Mouse (Mus musculus) liver, embryonic 12.5 days (tissue): ENCODE measurements around the gene Engase. TPM values are rescaled to one million over a fixed set of nuclear protein-coding genes. Genes with fewer than 3 reads are reported as not detected.

Experiments
- ATAC-seq: fragments of 200-750 bp; cut with Nextera tagmentation; 2 replicates; pipeline ENCODE4 v1.8.0; 2017; ENCODE audit warnings: moderate number of reproducible peaks, mild to moderate bottlenecking, moderate library complexity
- H3K27ac ChIP-seq: fragments of 300-500 bp; sonication (generic); 2 replicates; pipeline ENCODE4 v1.5.1; 2016; ENCODE audit warnings: mild to moderate bottlenecking
- H3K27me3 ChIP-seq: fragments of 300-500 bp; sonication (generic); replicated peaks from 2 replicates; pipeline ENCODE4 v1.6.1; 2016; ENCODE audit warnings: mild to moderate bottlenecking, moderate library complexity
- H3K36me3 ChIP-seq: fragments of 300-500 bp; sonication (generic); 2 replicates; pipeline ENCODE4 v1.6.1; 2016; ENCODE audit warnings: mild to moderate bottlenecking, moderate library complexity
- H3K4me1 ChIP-seq: fragments of 300-500 bp; sonication (generic); 2 replicates; pipeline ENCODE4 v1.6.1; 2016
- H3K4me2 ChIP-seq: fragments of 300-500 bp; sonication (generic); 2 replicates; pipeline ENCODE4 v1.6.1; 2016; ENCODE audit warnings: mild to moderate bottlenecking, moderate library complexity
- H3K4me3 ChIP-seq: fragments of 300-500 bp; sonication (generic); 2 replicates; pipeline ENCODE4 v1.5.1; 2016; ENCODE audit warnings: mild to moderate bottlenecking, moderate library complexity
- H3K9ac ChIP-seq: fragments of 300-500 bp; sonication (generic); 2 replicates; pipeline ENCODE4 v1.6.1; 2016; ENCODE audit warnings: mild to moderate bottlenecking, moderate library complexity
- H3K9me3 ChIP-seq: fragments of 300-500 bp; sonication (generic); replicated peaks from 2 replicates; pipeline ENCODE4 v1.6.1; 2016; ENCODE audit warnings: mild to moderate bottlenecking, moderate library complexity
- WGBS: fragments of 180-500 bp; shearing (Covaris S2); methylation state at CpG from one replicate; pipeline ENCODE4 v1.1.7; 2016; ENCODE audit not compliant: insufficient replicate concordance; 5-methylcytosine and 5-hydroxymethylcytosine counted together
- polyA plus RNA-seq: library from polyadenylated mRNA; unstranded; fragments of >200 nt; fragmentation: Nextera tagmentation; extraction: Ambion mirVana; gene quantifications from 2 replicates; pipeline ENCODE4 v1.2.1, GENCODE M21; 2016

The Engase gene
- polyA plus RNA-seq, 1 experiment from 2014 or later = 11.7 TPM

DNA sequence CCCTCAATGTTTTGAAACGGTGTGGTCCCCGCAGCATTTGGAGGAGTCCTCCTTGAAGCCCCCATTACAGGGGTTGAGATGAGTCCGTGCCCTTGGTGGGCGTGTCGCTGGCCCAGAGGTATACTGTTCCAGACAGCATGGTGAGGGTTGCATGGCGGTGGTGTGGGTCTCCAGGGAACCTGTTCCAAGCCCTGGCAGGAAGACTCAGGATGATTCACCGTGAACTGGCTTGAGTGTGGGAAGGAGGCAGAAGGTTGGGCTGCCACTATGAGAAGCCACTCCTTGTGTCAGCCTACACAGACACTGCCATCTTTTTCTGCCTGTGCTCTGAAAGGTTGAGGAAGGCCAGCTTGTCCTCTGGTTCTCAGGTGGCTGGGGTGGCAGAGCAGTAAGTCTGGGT lies 41.3 kb downstream of the Engase start:
- no peak overlapping the region for H3K9ac ChIP-seq
- H3K4me1 ChIP-seq = no peaks in the 10 kb centered on the region
- peaks cover 21% of the 10 kb centered on the region; the same call in 1 of the 2 replicates for H3K27me3 ChIP-seq
- ATAC-seq = no peak
- H3K4me2 ChIP-seq = no peak overlapping the region
- WGBS = 67% methylated on average over 7 of the region's 7 CpGs
- no peak overlapping the region for H3K4me3 ChIP-seq
- H3K9me3 ChIP-seq = no peaks in the 10 kb centered on the region
- no peak overlapping the region for H3K27ac ChIP-seq
- H3K36me3 ChIP-seq = no peaks in the 10 kb centered on the region

DNA sequence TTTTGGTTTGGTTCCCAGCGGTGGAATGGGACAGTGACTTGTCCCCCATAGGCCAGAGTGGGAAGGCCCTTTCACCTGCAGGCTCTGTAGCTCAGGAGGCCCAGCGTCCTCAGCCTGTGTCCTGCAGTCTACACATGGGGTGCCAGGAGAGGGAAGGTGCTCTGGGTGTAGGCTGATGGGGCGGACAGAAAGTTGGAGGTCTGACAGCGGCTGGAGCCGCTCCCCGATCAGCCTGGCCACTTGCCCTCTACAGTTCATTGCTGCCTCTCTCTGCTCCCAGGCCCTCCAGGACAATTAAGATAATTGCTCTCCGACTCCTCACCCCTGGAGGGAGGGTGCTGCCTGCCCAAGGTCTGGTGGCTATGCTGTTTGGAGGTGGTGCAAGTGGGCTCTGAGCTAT lies 42.1 kb downstream of the Engase start:
- 75% methylated on average over 7 of the region's 7 CpGs for WGBS
- Histone ChIP-seq H3K4me3 (no peak overlapping the region), H3K4me1 (no peaks in the 10 kb centered on the region), H3K36me3 (no peaks in the 10 kb centered on the region), H3K27me3 (peaks cover 14% of the 10 kb centered on the region; the same call in 1 of the 2 replicates), H3K9me3 (no peaks in the 10 kb centered on the region), H3K4me2 (no peak overlapping the region), H3K9ac (no peak overlapping the region), H3K27ac (no peak overlapping the region)
- ATAC-seq = no peak

DNA sequence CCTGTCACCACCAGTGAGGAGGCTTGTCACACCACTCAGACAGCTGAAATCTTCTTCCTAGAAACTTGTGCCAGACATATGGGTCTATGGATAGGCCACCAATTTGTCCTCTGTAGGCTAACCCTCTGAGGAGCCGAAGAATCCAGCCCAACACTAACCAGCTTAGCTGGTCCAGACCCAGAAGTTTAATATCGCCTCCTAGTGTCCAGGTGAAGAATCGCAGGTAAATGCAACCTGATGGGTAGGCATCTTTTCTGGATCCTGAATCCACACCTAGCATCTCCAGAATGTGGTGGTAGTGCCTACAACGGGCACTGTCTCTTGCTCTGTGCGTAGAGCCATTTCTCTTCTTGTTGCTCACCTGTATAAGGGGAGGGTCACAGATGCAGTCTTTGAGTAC lies 43.6 kb downstream of the Engase start:
- Histone ChIP-seq H3K9ac (no peak overlapping the region), H3K27ac (no peak overlapping the region), H3K4me1 (no peaks in the 10 kb centered on the region), H3K36me3 (no peaks in the 10 kb centered on the region), H3K4me2 (no peak overlapping the region), H3K27me3 (peaks cover 14% of the 10 kb centered on the region; the same call in 1 of the 2 replicates), H3K4me3 (no peak overlapping the region), H3K9me3 (no peaks in the 10 kb centered on the region)
- no peak for ATAC-seq
- WGBS = 43% methylated on average over 5 of the region's 5 CpGs

DNA sequence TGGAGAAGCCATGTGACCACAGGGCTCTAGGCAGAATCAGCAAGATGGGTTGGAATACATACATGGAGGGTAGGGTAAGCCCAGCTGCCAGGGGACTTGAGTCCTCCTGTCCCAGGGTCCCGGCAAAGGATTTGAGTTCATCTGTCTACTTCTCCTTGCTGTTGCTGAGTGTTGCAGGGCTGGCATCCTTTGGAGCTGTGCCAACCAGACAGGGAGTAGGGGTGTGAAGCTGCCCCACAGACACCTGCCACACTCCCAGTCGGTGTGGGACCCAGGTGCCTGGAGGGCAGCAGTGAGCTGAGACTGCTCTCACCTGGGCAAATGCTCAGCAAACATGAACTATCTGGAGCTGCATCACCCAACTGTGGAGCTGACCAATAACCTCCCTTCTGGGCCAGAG lies 44.3 kb downstream of the Engase start:
- Histone ChIP-seq H3K27ac (no peak overlapping the region), H3K36me3 (no peaks in the 10 kb centered on the region), H3K4me2 (no peak overlapping the region), H3K27me3 (peaks cover 14% of the 10 kb centered on the region; the same call in 1 of the 2 replicates), H3K9me3 (no peaks in the 10 kb centered on the region), H3K9ac (no peak overlapping the region), H3K4me1 (no peaks in the 10 kb centered on the region), H3K4me3 (no peak overlapping the region)
- WGBS = 62% methylated on average over 2 of the region's 2 CpGs
- no peak for ATAC-seq

DNA sequence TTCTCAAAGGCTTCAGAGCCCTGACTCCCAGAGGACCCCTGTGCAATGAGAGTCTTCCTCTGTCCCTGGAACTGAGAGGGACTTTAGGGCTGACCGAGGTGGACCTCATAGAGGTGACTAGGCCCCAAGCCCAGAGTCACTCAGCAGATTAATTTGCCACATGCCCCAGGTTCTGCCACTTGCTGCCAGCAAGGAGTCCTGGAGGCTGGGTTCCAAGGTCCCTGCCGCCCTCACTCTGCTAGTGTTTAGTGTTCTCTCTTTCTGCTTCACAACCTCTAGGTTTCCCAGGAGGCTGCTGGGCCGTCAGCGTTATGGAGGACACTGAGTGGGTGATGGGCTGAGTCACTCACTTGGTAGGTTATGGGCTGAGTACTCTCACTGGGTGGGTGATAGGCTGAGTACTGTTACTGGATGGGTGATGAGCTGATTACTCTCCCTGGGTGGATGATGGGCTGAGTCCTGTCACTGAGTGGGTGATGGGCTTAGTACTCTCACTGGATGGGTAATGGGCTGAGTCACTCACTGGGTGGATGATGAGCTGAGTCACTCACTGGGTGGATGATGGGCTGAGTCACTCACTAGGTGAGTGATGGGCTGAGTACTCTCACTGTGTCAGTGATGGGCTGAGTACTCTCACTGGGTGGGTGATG lies 47.0 kb downstream of the Engase start:
- Histone ChIP-seq H3K4me3 (no peak overlapping the region), H3K27me3 (0 out of 2 replicates have a peak, but pooled peaks cover 6% of the 10 kb centered on the region), H3K9me3 (no peaks in the 10 kb centered on the region), H3K27ac (no peak overlapping the region), H3K9ac (no peak overlapping the region), H3K4me1 (no peaks in the 10 kb centered on the region), H3K4me2 (no peak overlapping the region), H3K36me3 (no peaks in the 10 kb centered on the region)
- no peak for ATAC-seq
- WGBS = 58% methylated on average over 4 of the region's 4 CpGs

DNA sequence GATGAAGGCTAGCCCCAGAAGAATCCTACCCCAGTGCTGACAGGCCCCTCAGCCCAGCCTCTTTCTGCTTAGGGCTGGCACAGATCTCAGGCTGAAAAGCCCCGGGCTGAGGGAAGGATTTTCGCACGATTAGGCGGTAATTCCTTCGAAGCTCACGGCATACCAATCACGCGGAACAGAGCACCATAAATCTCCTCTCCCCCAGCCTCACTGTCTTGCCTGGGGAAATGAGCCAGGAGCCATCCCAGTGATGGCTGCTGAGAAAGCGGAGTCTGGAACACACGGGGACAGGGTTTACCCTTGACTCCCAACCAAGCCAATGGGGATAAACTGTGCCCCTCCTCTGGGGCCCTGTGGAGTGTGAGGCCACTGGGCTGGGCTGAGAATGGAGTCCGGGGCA lies 48.4 kb downstream of the Engase start:
- no peak for ATAC-seq
- WGBS = 69% methylated on average over 11 of the region's 11 CpGs
- no peaks in the 10 kb centered on the region for H3K9me3 ChIP-seq
- no peak overlapping the region for H3K4me2 ChIP-seq
- peaks cover under 1% of the 10 kb centered on the region; the same call in 1 of the 2 replicates for H3K4me1 ChIP-seq
- no peak overlapping the region for H3K9ac ChIP-seq
- 0 out of 2 replicates have a peak, but pooled peaks cover 8% of the 10 kb centered on the region for H3K27me3 ChIP-seq
- H3K27ac ChIP-seq = no peak overlapping the region
- H3K36me3 ChIP-seq = no peaks in the 10 kb centered on the region
- no peak overlapping the region for H3K4me3 ChIP-seq

DNA sequence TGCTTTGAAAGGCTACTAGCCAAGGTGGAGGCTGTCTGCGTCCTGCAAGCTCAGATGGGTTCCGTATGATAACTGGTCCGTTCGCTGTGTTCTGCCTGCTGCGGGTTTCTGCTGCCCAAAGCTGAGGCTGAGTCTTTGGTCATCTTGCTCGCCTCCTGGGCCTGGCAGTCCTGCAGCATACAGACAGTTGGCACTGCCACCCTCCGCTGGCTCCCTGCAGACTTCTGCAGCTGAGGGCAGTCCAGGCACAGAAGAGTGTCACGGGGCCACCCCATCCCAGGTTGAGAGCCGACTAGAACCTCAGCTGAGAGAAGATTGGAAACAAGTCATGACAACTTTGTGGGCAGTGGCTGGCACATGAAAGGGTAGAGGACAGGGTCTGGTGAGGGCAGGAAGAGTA lies 52.1 kb downstream of the Engase start:
- Histone ChIP-seq H3K4me1 (peaks cover 4% of the 10 kb centered on the region; the same call in 1 of the 2 replicates), H3K9ac (no peak overlapping the region), H3K9me3 (no peaks in the 10 kb centered on the region), H3K4me2 (no peak overlapping the region), H3K27me3 (peaks cover 18% of the 10 kb centered on the region), H3K36me3 (no peaks in the 10 kb centered on the region), H3K4me3 (no peak overlapping the region), H3K27ac (no peak overlapping the region)
- 74% methylated on average over 9 of the region's 9 CpGs for WGBS
- no peak for ATAC-seq

DNA sequence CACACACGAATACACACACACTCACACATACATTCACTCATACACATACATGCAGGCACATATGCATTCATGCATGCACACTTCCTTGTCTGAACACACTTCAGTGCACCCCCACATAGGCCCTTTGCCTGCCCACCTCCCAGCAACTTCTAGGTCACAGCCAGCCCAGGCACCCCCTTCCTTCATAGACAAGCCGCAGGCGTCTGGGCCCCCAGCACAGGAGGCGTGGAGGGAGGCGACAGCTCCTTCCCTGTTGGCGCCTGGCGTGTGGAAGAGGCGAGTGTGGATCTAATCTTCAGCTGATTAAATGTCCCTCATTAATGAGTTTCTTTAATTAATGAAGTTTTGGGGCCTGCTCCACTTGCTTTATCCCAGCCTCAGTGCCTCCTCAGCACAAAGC lies 53.7 kb downstream of the Engase start:
- H3K27me3 ChIP-seq = peaks cover 32% of the 10 kb centered on the region
- ATAC-seq = no peak
- no peak overlapping the region for H3K4me3 ChIP-seq
- peaks cover 4% of the 10 kb centered on the region; the same call in 1 of the 2 replicates for H3K4me1 ChIP-seq
- H3K4me2 ChIP-seq = no peak overlapping the region
- no peak overlapping the region for H3K9ac ChIP-seq
- H3K36me3 ChIP-seq = no peaks in the 10 kb centered on the region
- WGBS = 65% methylated on average over 8 of the region's 8 CpGs
- H3K9me3 ChIP-seq = no peaks in the 10 kb centered on the region
- no peak overlapping the region for H3K27ac ChIP-seq

DNA sequence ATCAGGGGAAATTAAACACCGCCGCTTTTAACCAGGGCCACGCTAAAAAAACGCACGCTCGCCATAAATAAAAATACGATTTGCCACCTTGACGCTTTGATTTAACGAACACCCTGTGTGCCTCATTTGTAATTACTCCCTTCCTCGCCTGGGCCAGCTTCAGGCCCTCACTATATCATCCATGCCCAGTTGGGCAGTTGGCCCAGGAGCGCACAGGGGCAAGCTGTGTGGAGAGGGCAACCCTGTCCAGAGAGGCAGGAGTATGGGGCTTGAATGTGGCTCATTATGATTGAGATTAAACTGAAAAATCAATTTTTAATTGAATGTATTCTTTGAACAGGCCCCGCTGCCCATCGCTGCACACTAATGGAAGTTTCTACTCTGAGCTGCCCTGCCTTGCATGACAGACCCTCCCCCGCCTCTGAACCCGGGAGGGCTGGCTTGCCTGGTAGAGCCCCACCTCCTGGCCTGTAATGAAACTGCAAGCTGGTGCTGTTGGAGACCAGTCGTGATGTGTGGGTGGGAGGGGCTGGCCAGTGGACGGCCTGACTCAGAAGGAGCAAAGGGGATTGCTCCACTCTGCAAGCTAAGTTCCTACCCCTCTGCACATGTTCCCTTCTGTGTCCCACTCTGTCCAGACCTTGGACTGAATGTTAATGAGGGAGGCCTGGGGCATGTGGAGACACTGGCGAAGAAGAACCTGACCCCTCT lies 57.9 kb downstream of the Engase start:
- peaks cover 4% of the 10 kb centered on the region; the same call in 1 of the 2 replicates for H3K4me1 ChIP-seq
- no peaks in the 10 kb centered on the region for H3K36me3 ChIP-seq
- no peaks in the 10 kb centered on the region for H3K9me3 ChIP-seq
- H3K4me2 ChIP-seq = no peak overlapping the region
- no peak overlapping the region for H3K27ac ChIP-seq
- 35% methylated on average over 18 of the region's 18 CpGs for WGBS
- no peak overlapping the region for H3K4me3 ChIP-seq
- no peak overlapping the region for H3K9ac ChIP-seq
- peaks cover 27% of the 10 kb centered on the region for H3K27me3 ChIP-seq
- ATAC-seq = no peak

DNA sequence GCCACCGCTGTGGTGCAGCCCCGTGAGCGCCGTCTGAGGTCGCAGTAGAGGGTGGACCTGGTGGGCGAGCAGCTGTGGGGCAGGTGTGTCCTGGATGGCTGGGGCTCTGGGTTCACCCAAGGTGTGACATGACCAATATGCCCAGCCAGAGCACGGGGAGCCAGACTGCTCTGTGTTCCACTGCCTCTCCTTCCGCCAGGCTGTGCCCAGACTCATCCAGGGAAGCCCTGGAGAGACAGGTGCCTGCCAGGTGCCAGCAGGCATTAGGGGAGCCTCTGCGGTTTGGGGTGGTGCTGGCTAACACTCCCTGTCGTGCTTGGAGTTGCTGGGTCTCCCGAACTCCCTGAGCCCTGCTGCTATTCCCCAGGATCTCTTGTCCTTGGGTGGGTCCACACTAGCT lies 61.4 kb downstream of the Engase start:
- no peak overlapping the region for H3K9ac ChIP-seq
- no peaks in the 10 kb centered on the region for H3K9me3 ChIP-seq
- H3K4me3 ChIP-seq = no peak overlapping the region
- no peak overlapping the region for H3K4me2 ChIP-seq
- H3K27ac ChIP-seq = no peak overlapping the region
- H3K27me3 ChIP-seq = peaks cover 29% of the 10 kb centered on the region
- WGBS = 72% methylated on average over 11 of the region's 11 CpGs
- no peaks in the 10 kb centered on the region for H3K36me3 ChIP-seq
- H3K4me1 ChIP-seq = no peaks in the 10 kb centered on the region
- no peak for ATAC-seq
